Mouse (Mus musculus): Measurements from ENCODE around the gene Arid1b. TPM values are rescaled to one million over a fixed set of nuclear protein-coding genes. Genes with fewer than 3 reads are reported as not detected.

The Arid1b gene
- total and polyA plus RNA-seq, 3 experiments: 11.8 to 27.8 (median 26.8) TPM

DNA sequence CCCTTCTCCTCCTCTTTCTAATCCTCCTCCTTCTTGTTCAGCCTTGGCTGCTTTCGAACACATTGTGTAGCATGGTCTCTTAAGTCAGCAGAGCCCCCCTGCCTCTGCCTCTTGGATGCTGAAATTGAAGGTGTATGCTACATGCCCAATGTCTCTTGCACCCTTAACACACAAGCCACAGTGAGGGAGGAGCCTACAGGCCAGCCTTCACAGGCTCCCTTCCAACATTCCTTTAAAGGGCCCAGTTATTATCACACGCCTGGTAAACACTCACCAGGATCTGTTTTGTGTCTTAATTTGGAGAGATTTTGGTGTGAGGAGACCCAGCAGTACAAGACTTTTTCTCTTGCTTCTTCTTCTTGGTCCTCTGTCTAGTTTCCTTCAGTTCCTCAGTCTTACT is 122.9 kb downstream of the Arid1b start:
- H3K4me3 ChIP-seq: no peak overlapping the region
- DNase-seq: no peak
- TF ChIP-seq CTCF (IDR thresholded peaks at IDR 0.05) (no peak), POLR2A (IDR thresholded peaks at IDR 0.05; ENCODE audit: insufficient read depth, low read depth, low read length) (no peak), EP300 (IDR thresholded peaks at IDR 0.05; ENCODE audit: insufficient read depth, low read depth, low read length) (no peak)
- no peak overlapping the region for H3K27ac ChIP-seq
- peaks cover 14% of the 10 kb centered on the region for H3K4me1 ChIP-seq (ENCODE audit: control insufficient read depth, insufficient read depth, low read length)
- no peaks in the 10 kb centered on the region for H3K27me3 ChIP-seq (ENCODE audit: control insufficient read depth, insufficient read depth, low read length)
- H3K36me3 ChIP-seq (ENCODE audit: control insufficient read depth, insufficient read depth, low read length): 0 out of 2 replicates have a peak, but pooled peaks cover 2% of the 10 kb centered on the region
- no peak overlapping the region for H3K9ac ChIP-seq (ENCODE audit: low read depth, low read length)
- intact Hi-C loops (cut with DNase I): loop anchor here (5.0 kb wide), 1 partner anchor 120 kb away; no protein-coding TSS in a partner anchor
- 58% methylated on average over 2 of the region's 2 CpGs for WGBS
- peaks cover 12% of the 10 kb centered on the region for H3K79me2 ChIP-seq (replicated peaks; ENCODE audit: control insufficient read depth, insufficient read depth, low read length)

DNA sequence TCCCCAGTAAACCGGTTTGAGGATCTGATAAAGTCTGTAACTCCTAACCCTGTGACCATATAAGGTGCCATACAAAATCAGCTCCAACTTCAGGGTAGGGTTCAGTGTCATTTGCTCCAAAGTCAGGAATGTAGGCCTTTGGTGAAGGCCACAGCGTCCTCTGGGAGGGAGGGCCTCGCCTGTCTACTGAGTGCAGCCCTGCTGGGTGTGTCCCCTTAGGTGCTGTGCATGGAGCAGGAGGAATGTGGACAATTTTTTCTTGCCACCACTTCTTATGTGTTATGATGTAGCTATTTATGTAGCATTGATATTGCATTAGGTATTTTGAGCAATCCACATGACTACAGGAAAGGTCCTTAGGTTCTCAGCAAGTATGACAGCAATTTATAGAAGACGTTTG is 124.0 kb downstream of the Arid1b start:
- TF ChIP-seq EP300 (IDR thresholded peaks at IDR 0.05; ENCODE audit: insufficient read depth, low read depth, low read length) (no peak), POLR2A (IDR thresholded peaks at IDR 0.05; ENCODE audit: insufficient read depth, low read depth, low read length) (no peak), CTCF (IDR thresholded peaks at IDR 0.05) (no peak)
- H3K27me3 ChIP-seq (ENCODE audit: control insufficient read depth, insufficient read depth, low read length): no peaks in the 10 kb centered on the region
- intact Hi-C loops (cut with DNase I): loop anchor here (5.0 kb wide), 1 partner anchor 121 kb away; no protein-coding TSS in a partner anchor
- no peak overlapping the region for H3K9ac ChIP-seq (ENCODE audit: low read depth, low read length)
- 0 out of 2 replicates have a peak, but pooled peaks cover 2% of the 10 kb centered on the region for H3K36me3 ChIP-seq (ENCODE audit: control insufficient read depth, insufficient read depth, low read length)
- peaks cover 9% of the 10 kb centered on the region for H3K79me2 ChIP-seq (replicated peaks; ENCODE audit: control insufficient read depth, insufficient read depth, low read length)
- DNase-seq: no peak
- peaks cover 14% of the 10 kb centered on the region for H3K4me1 ChIP-seq (ENCODE audit: control insufficient read depth, insufficient read depth, low read length)
- H3K4me3 ChIP-seq: no peak overlapping the region
- H3K27ac ChIP-seq: no peak overlapping the region
- WGBS: 71% methylated on average over 4 of the region's 4 CpGs

DNA sequence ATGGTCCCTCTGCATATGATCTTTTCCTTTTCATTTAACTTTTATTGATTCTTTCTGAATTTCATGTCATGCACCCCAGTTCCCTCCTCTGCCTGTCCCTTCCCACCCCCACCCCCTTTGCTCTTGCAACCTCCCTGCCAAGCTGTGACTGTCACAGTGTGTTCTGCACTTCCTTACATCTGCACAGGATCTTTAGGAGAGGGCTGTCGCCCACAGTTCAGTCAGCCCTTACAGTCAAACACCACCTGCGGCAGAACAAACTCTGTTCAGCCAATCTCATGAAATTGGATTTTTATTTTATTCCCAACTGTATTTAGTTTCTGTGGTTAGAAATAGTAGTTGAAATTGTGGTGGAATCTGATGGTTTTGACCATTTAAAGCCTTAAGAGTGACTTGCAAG is 130.5 kb downstream of the Arid1b start:
- Histone ChIP-seq H3K4me3 (no peak overlapping the region), H3K79me2 (replicated peaks; ENCODE audit: control insufficient read depth, insufficient read depth, low read length) (peaks cover 10% of the 10 kb centered on the region), H3K27me3 (ENCODE audit: control insufficient read depth, insufficient read depth, low read length) (no peaks in the 10 kb centered on the region), H3K9ac (ENCODE audit: low read depth, low read length) (no peak overlapping the region), H3K4me1 (ENCODE audit: control insufficient read depth, insufficient read depth, low read length) (peaks cover 11% of the 10 kb centered on the region), H3K27ac (no peak overlapping the region), H3K36me3 (ENCODE audit: control insufficient read depth, insufficient read depth, low read length) (no peaks in the 10 kb centered on the region; the same call in 1 of the 2 replicates)
- TF ChIP-seq POLR2A (IDR thresholded peaks at IDR 0.05; ENCODE audit: insufficient read depth, low read depth, low read length) (no peak), EP300 (IDR thresholded peaks at IDR 0.05; ENCODE audit: insufficient read depth, low read depth, low read length) (no peak), CTCF (IDR thresholded peaks at IDR 0.05) (no peak)
- intact Hi-C loops (cut with DNase I): no loop called here
- no peak for DNase-seq
- 46% methylated on average over 2 of the region's 2 CpGs for WGBS

DNA sequence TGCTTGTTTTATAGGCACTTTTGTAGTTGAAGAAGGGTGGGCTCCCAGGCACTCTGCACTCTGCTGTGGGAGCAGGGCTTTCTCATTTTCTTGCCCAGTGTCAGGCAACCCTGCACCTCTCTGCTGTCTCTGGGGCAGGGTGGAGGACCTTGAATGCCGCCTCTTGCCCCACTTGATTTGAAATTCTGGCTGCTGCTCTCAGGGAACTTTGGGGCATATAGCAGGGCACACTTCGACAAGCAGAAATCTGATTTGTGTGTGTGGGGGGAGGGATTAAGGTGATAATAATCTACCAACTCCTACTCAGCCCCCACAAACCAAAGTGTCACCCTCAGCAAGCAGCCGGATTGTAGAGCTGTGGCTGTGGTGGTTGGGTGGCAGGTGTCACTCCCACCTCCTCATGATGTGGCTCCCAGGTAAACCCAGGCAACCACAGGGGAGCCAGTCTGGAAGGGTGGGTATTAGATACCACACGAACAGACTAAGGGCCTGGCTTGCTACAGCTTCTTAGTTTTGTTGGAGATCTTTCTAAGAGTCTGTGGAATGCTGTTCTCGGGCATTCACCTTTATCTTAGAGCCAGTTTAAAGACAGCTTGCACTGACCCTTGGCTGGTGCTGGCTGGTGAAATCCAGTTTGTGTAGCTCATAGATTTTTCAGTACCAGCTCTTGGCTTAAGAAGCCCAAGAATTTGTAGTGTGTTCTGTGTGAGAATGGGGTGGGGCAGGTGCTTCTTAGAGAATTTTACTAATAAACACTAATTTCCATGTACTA is 131.1 kb downstream of the Arid1b start:
- TF ChIP-seq CTCF (IDR thresholded peaks at IDR 0.05) (no peak), EP300 (IDR thresholded peaks at IDR 0.05; ENCODE audit: insufficient read depth, low read depth, low read length) (no peak), POLR2A (IDR thresholded peaks at IDR 0.05; ENCODE audit: insufficient read depth, low read depth, low read length) (no peak)
- Histone ChIP-seq H3K27ac (no peak overlapping the region), H3K9ac (ENCODE audit: low read depth, low read length) (no peak overlapping the region), H3K36me3 (ENCODE audit: control insufficient read depth, insufficient read depth, low read length) (no peaks in the 10 kb centered on the region; the same call in 1 of the 2 replicates), H3K79me2 (replicated peaks; ENCODE audit: control insufficient read depth, insufficient read depth, low read length) (peaks cover 12% of the 10 kb centered on the region), H3K4me1 (ENCODE audit: control insufficient read depth, insufficient read depth, low read length) (peaks cover 12% of the 10 kb centered on the region), H3K27me3 (ENCODE audit: control insufficient read depth, insufficient read depth, low read length) (no peaks in the 10 kb centered on the region), H3K4me3 (no peak overlapping the region)
- WGBS: 63% methylated on average over 5 of the region's 5 CpGs
- intact Hi-C loops (cut with DNase I): no loop called here
- no peak for DNase-seq

DNA sequence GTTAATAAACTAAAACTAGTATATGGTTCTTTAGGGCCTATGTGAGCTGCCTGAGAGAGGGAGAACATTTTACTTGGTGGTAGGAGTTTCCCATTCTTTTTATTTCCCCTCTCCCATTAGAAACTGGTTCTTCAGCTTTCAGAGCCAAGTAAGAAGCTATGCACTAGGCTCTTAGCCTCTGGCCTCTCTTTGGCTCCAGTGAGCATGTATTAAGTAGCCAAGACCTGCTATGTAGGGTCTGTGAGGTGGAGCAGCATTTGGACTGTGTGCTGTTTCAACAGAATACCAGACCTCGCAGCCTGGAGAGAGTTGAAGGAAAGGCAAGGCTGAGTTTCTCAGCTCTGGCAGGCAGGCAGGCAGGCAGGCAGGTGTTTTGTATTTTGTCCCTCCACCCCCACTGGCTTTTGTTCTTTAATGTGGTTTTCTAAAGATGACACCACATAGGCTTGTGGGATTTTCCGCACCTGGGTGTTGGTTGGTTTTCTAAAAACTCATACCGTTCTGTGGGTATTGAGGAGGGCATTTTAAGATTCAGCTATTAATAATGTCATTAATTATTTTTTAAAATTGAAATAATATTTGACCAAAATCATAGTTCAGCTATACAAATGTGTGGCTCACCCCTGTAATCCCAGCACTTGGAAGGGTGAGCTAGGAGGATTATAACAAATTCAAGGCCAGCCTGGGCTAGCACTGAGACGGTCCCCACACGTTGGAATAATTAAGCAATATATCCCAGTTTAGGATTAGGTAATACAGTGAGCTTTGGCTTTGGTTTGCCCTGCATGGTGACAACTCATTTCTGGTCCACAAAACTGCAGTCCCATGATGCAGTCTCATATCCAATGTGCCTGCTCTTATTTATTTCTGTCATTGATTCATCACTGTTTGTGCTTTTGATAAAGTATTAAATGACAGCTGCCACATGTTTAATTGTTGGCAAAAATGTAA is 132.0 kb downstream of the Arid1b start:
- intact Hi-C loops (cut with DNase I): no loop called here
- H3K4me1 ChIP-seq (ENCODE audit: control insufficient read depth, insufficient read depth, low read length): peaks cover 10% of the 10 kb centered on the region
- DNase-seq: no peak
- no peak overlapping the region for H3K9ac ChIP-seq (ENCODE audit: low read depth, low read length)
- H3K27ac ChIP-seq: no peak overlapping the region
- H3K36me3 ChIP-seq (ENCODE audit: control insufficient read depth, insufficient read depth, low read length): no peaks in the 10 kb centered on the region; the same call in 1 of the 2 replicates
- TF ChIP-seq POLR2A (IDR thresholded peaks at IDR 0.05; ENCODE audit: insufficient read depth, low read depth, low read length): no peak
- TF ChIP-seq CTCF (IDR thresholded peaks at IDR 0.05): no peak
- no peak for TF ChIP-seq EP300 (IDR thresholded peaks at IDR 0.05; ENCODE audit: insufficient read depth, low read depth, low read length)
- 85% methylated on average over 5 of the region's 5 CpGs for WGBS
- no peaks in the 10 kb centered on the region for H3K27me3 ChIP-seq (ENCODE audit: control insufficient read depth, insufficient read depth, low read length)
- H3K4me3 ChIP-seq: no peak overlapping the region
- peaks cover 13% of the 10 kb centered on the region for H3K79me2 ChIP-seq (replicated peaks; ENCODE audit: control insufficient read depth, insufficient read depth, low read length)

Data from heart, adult 2 months (tissue).